Mouse (Mus musculus) MEL (cell line): ENCODE data around the gene Pdzd7. TPM values are rescaled to one million over a fixed set of nuclear protein-coding genes. Genes with fewer than 3 reads are reported as not detected.
A peak's percentile ranks its signal among the peaks of the same experiment; 100 is the strongest.

Source experiments
- DNase-seq: peaks from one replicate; pipeline ENCODE4 v3.0.0; 2011; ENCODE audit warnings: low read depth, low spot score
- H3K27ac ChIP-seq: 2 replicates; pipeline ENCODE4 v1.5.1; 2012; ENCODE audit warnings: low read depth, mild to moderate bottlenecking, control low read depth, low read length, moderate library complexity; ENCODE audit not compliant: control insufficient read depth
- H3K27me3 ChIP-seq, 2 experiments: fragments of 150-350 bp in 1 of 2; sonication (generic) in 1 of 2; 2 replicates each; pipeline ENCODE4 v1.6.1; 2012; ENCODE audit warnings: low read length in 2 of 2, mild to moderate bottlenecking in 2 of 2, improper control_type of control experiment in 1 of 2, moderate library complexity in 1 of 2; ENCODE audit not compliant: insufficient read depth in 2 of 2, control insufficient read depth in 1 of 2
- H3K36me3 ChIP-seq, 2 experiments: 2 replicates each; pipeline ENCODE4 v1.6.1; 2012 to 2014; ENCODE audit warnings: low read length in 2 of 2, improper control_type of control experiment in 1 of 2, inconsistent platforms in 1 of 2, mild to moderate bottlenecking in 1 of 2; ENCODE audit not compliant: insufficient read depth in 2 of 2, control insufficient read depth in 1 of 2
- H3K4me1 ChIP-seq, 2 experiments: fragments of 150-350 bp in 1 of 2; sonication (generic) in 1 of 2; 2 replicates each; pipeline ENCODE4 v1.6.1; 2012; ENCODE audit warnings: low read length in 2 of 2, improper control_type of control experiment in 1 of 2, mild to moderate bottlenecking in 1 of 2; ENCODE audit not compliant: insufficient read depth in 2 of 2, control insufficient read depth in 1 of 2
- H3K4me3 ChIP-seq, 2 experiments: fragments of 150-350 bp in 1 of 2; sonication (generic) in 1 of 2; 2 replicates each; pipeline ENCODE4 v1.5.1; 2012; ENCODE audit warnings: low read depth in 2 of 2, low read length in 2 of 2, mild to moderate bottlenecking in 2 of 2, moderate library complexity in 2 of 2, control low read depth in 1 of 2, improper control_type of control experiment in 1 of 2; ENCODE audit not compliant: control insufficient read depth in 1 of 2, insufficient read depth in 1 of 2
- H3K79me2 ChIP-seq: 2 replicates; pipeline ENCODE4 v1.6.1; 2012; ENCODE audit warnings: mild to moderate bottlenecking, low read length, moderate library complexity; ENCODE audit not compliant: control insufficient read depth, poor library complexity, insufficient read depth
- H3K9ac ChIP-seq: 2 replicates; pipeline ENCODE4 v1.6.1; 2012; ENCODE audit warnings: low read depth, mild to moderate bottlenecking, control low read depth, low read length, moderate library complexity; ENCODE audit not compliant: control insufficient read depth, poor library complexity, severe bottlenecking
- H3K9me3 ChIP-seq: fragments of 150-350 bp; sonication (generic); replicated peaks from 2 replicates; pipeline ENCODE4 v1.6.1; 2012; ENCODE audit warnings: mild to moderate bottlenecking, low read length, improper control_type of control experiment, moderate library complexity; ENCODE audit not compliant: insufficient read depth
- BHLHE40 ChIP-seq: IDR thresholded peaks from 2 replicates; pipeline ENCODE4 v1.6.1; 2012; ENCODE audit warnings: low read depth, mild to moderate bottlenecking, inconsistent platforms, low read length, improper control_type of control experiment, borderline replicate concordance
- ELF1 ChIP-seq: IDR thresholded peaks from 2 replicates; pipeline ENCODE4 v1.6.1; 2014; ENCODE audit warnings: low read depth, mild to moderate bottlenecking, inconsistent platforms, low read length, improper control_type of control experiment, moderate library complexity
- ETS1 ChIP-seq: IDR thresholded peaks from 2 replicates; pipeline ENCODE4 v1.6.1; 2012; ENCODE audit warnings: low read depth, mild to moderate bottlenecking, inconsistent platforms, low read length, improper control_type of control experiment, moderate library complexity
- GATA1 ChIP-seq: IDR thresholded peaks from 2 replicates; pipeline ENCODE4 v1.6.1; 2011; ENCODE audit warnings: low read depth, low read length, improper control_type of control experiment
- KAT2A ChIP-seq: conservative IDR thresholded peaks from 2 replicates; pipeline ENCODE4 v1.6.1; 2012; ENCODE audit warnings: low read depth, low read length, improper control_type of control experiment, inconsistent platforms
- MAX ChIP-seq: IDR thresholded peaks from 2 replicates; pipeline ENCODE4 v1.6.1; 2011; ENCODE audit warnings: low read length, improper control_type of control experiment
- MAZ ChIP-seq: IDR thresholded peaks from 2 replicates; pipeline ENCODE4 v1.6.1; 2012; ENCODE audit warnings: low read depth, mild to moderate bottlenecking, inconsistent platforms, low read length, improper control_type of control experiment
- MXI1 ChIP-seq: IDR thresholded peaks from 2 replicates; pipeline ENCODE4 v1.6.1; 2011; ENCODE audit warnings: mild to moderate bottlenecking, low read depth, low read length, improper control_type of control experiment
- MYC ChIP-seq: IDR thresholded peaks from 2 replicates; pipeline ENCODE4 v1.6.1; 2011; ENCODE audit warnings: low read depth, mild to moderate bottlenecking, low read length, improper control_type of control experiment, moderate library complexity
- POLR2A ChIP-seq, 2 experiments: IDR thresholded peaks; 2 replicates each; pipeline ENCODE4 v1.6.1; 2011 to 2012; ENCODE audit warnings: low read length in 2 of 2, mild to moderate bottlenecking in 2 of 2, control low read depth in 1 of 2, improper control_type of control experiment in 1 of 2, low read depth in 1 of 2, moderate library complexity in 1 of 2; ENCODE audit not compliant: control insufficient read depth in 1 of 2, insufficient read depth in 1 of 2, poor library complexity in 1 of 2
- POLR2AphosphoS2 ChIP-seq: IDR thresholded peaks from 2 replicates; pipeline ENCODE4 v1.6.1; 2011; ENCODE audit warnings: low read length, improper control_type of control experiment
- SIN3A ChIP-seq: IDR thresholded peaks from 2 replicates; pipeline ENCODE4 v1.6.1; 2012; ENCODE audit warnings: low read length, improper control_type of control experiment, inconsistent platforms
- TBP ChIP-seq: IDR thresholded peaks from 2 replicates; pipeline ENCODE4 v1.8.0; 2011; ENCODE audit warnings: low read depth, low read length, improper control_type of control experiment
- TCF12 ChIP-seq: IDR thresholded peaks from 2 replicates; pipeline ENCODE4 v1.6.1; 2014; ENCODE audit warnings: low read depth, mild to moderate bottlenecking, inconsistent platforms, low read length, improper control_type of control experiment, moderate library complexity
- USF1 ChIP-seq: IDR thresholded peaks from 2 replicates; pipeline ENCODE4 v1.6.1; 2014; ENCODE audit warnings: low read depth, mild to moderate bottlenecking, inconsistent platforms, low read length, improper control_type of control experiment, moderate library complexity
- USF2 ChIP-seq, 2 experiments: IDR thresholded peaks; 2 replicates each; pipeline ENCODE4 v1.6.1; 2011 to 2012; ENCODE audit warnings: improper control_type of control experiment in 2 of 2, low read length in 2 of 2, borderline replicate concordance in 1 of 2, inconsistent platforms in 1 of 2, low read depth in 1 of 2, mild to moderate bottlenecking in 1 of 2; ENCODE audit not compliant: insufficient read depth in 1 of 2
- ZNF384 ChIP-seq: IDR thresholded peaks from 2 replicates; pipeline ENCODE4 v1.6.1; 2012; ENCODE audit warnings: low read depth, mild to moderate bottlenecking, inconsistent platforms, low read length, improper control_type of control experiment
- polyA plus RNA-seq, 2 experiments: library from polyadenylated mRNA; stranded (reverse) in 1 of 2; unstranded in 1 of 2; fragments of >175 nt in 1 of 2; fragments of >200 nt in 1 of 2; gene quantifications; 2 replicates each; pipeline versions ENCODE4 v1.2.1 to v1.2.4; 2012; ENCODE audit warnings: low replicate concordance in 2 of 2, low read depth in 1 of 2; ENCODE audit not compliant: insufficient read length in 2 of 2, insufficient read depth in 1 of 2, missing spikeins in 1 of 2
- total RNA-seq: library from RNA; depleted of rRNA; stranded (reverse); fragments of 300-350 nt; gene quantifications from 2 replicates; pipeline ENCODE4 v1.2.3, GENCODE M21; 2012

Pdzd7 gene
- total and polyA plus RNA-seq, 3 experiments, result 0.08 to 0.56 TPM; not detected in 1

- Histone ChIP-seq H3K27me3 (no peaks in the 10 kb centered on the region), H3K36me3 (peaks cover 0 to 7% of the 10 kb centered on the region in 2 experiments; a peak in 2 of 4 replicates), H3K4me3 (peak within 1 kb of the TSS; percentile 69 to 93), H3K79me2 (no peaks in the 10 kb centered on the region; the same call in 1 of the 2 replicates), H3K9me3 (no peaks in the 10 kb centered on the region), H3K4me1 (peaks cover 6 to 12% of the 10 kb centered on the region in 2 experiments), H3K27ac (peak within 1 kb of the TSS; percentile 75), H3K9ac (peak within 1 kb of the TSS; percentile 63)
- DNase-seq, result peak; percentile 82
- TF ChIP-seq USF2 (IDR thresholded peaks at IDR 0.05; ENCODE audit: borderline replicate concordance in 1 of 2, insufficient read depth in 1 of 2, low read depth in 1 of 2, low read length in 2 of 2) (peak in 1 of 2 experiments; percentile 76; a peak in 2 of 4 replicates), POLR2A (IDR thresholded peaks at IDR 0.05; ENCODE audit: control insufficient read depth in 1 of 2, insufficient read depth in 1 of 2, low read depth in 1 of 2, low read length in 2 of 2, poor library complexity in 1 of 2) (0 out of 4 replicates have a peak, but pooled peaks of 1 of the 2 experiments have one; percentile 13), SIN3A (peak; percentile 47), USF1 (peak; percentile 96), ELF1 (peak; percentile 48; the same call in 1 of the 2 replicates), MAX (peak; percentile 39; the same call in 1 of the 2 replicates), GATA1 (0 out of 2 replicates have a peak, but pooled peaks have one; percentile 42), ETS1 (peak; percentile 69), MYC (no peak), BHLHE40 (peak; percentile 95), ZNF384 (no peak), TBP (no peak), TCF12 (peak; percentile 17; the same call in 1 of the 2 replicates)
Observed at GRCm38 (mm10) chr19:45014335-45014971, 31.1 kb downstream of the Pdzd7 start, which contains the start of gene Lzts2. Gene Lzts2, plus strand, starts transcription at chr19:45014414.

DNA sequence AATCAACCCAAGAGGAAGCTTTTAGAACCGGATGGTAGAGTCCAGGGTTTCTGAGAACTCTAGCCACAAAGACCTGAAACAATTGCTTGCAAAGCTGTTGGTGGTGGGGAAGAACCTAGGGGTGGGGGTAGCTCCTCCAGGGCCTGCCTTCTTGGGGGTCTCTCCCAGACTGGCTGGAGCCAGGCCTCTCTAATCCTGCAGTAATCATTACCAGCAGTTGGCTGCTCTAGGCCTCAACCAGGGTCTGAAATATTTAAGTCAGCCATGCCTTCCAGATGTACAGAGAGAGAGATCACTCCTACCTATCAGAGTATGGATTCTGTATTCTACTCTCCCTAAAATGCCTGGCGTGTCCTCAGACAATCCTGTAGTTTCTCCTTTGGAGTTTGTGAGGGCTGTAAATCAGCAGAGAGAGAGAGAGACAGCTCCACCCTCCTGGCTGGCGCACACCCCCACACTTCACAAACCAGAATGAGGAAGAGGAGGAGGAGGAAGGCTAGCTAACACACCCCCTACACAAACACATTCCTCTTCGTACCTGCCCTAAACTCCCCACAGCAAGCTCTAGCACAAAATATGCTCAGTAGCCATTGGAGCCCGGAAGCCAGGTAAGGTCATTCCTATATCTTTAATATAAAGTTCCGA is 31.8 kb downstream of the Pdzd7 start:
- Histone ChIP-seq H3K4me1 (peaks cover 6 to 15% of the 10 kb centered on the region in 2 experiments), H3K36me3 (peaks cover 0 to 7% of the 10 kb centered on the region in 2 experiments), H3K9me3 (no peaks in the 10 kb centered on the region), H3K9ac (peak overlapping the region; percentile 63), H3K27ac (peak overlapping the region; percentile 75)
- DNase-seq, result peak; percentile 78
- TF ChIP-seq ZNF384 (no peak), ELF1 (peak; percentile 46; the same call in 1 of the 2 replicates), MXI1 (peak; percentile 29; the same call in 1 of the 2 replicates), POLR2AphosphoS2 (peak; percentile 70; the same call in 1 of the 2 replicates), KAT2A (no peak), MAZ (0 out of 2 replicates have a peak, but pooled peaks have one; percentile 6), MYC (0 out of 2 replicates have a peak, but pooled peaks have one; percentile 29), GATA1 (no peak), TBP (0 out of 2 replicates have a peak, but pooled peaks have one; percentile 10), POLR2A (IDR thresholded peaks at IDR 0.05; ENCODE audit: control insufficient read depth in 1 of 2, insufficient read depth in 1 of 2, low read depth in 1 of 2, low read length in 2 of 2, poor library complexity in 1 of 2) (peak; percentile 39 to 55; a peak in 1 of 4 replicates)
- TF ChIP-seq, all 39 proteins: peak for 7
- Histone ChIP-seq H3K79me2 (no peaks in the 10 kb centered on the region; the same call in none of the 2 replicates), H3K27me3 (no peaks in the 10 kb centered on the region), H3K4me3 (peak overlapping the region; percentile 69 to 93; a peak in 3 of 4 replicates)
